Mouse (Mus musculus) intestine, embryonic 14.5 days (tissue): ENCODE data around the gene Cep89. TPM values are rescaled to one million over a fixed set of nuclear protein-coding genes. Genes with fewer than 3 reads are reported as not detected.
A peak's percentile ranks its signal among the peaks of the same experiment; 100 is the strongest.

Source experiments
- ATAC-seq: fragments of 200-750 bp; cut with Nextera tagmentation; replicated peaks from 2 replicates; pipeline ENCODE4 v1.8.0; 2017; ENCODE audit warnings: low read depth, moderate number of reproducible peaks, moderate TSS enrichment, moderate library complexity; ENCODE audit not compliant: low FRiP score, low TSS enrichment
- DNase-seq: peaks from one replicate; pipeline ENCODE4 v3.0.0-alpha.2; 2018; ENCODE audit warnings: low spot score
- H3K27ac ChIP-seq: fragments of 300-500 bp; sonication (generic); 2 replicates; pipeline ENCODE4 v1.5.1; 2014; ENCODE audit warnings: low read depth, mild to moderate bottlenecking, control low read depth
- H3K27me3 ChIP-seq: fragments of 300-500 bp; sonication (generic); replicated peaks from 2 replicates; pipeline ENCODE4 v1.6.1; 2014; ENCODE audit warnings: low read length, control low read depth; ENCODE audit not compliant: control insufficient read depth, insufficient read depth
- H3K36me3 ChIP-seq: fragments of 300-500 bp; sonication (generic); 2 replicates; pipeline ENCODE4 v1.6.1; 2014; ENCODE audit warnings: low read length, control low read depth; ENCODE audit not compliant: control insufficient read depth, insufficient read depth
- H3K4me1 ChIP-seq: fragments of 300-500 bp; sonication (generic); replicated peaks from 2 replicates; pipeline ENCODE4 v1.6.1; 2014; ENCODE audit warnings: low read length, control low read depth, mixed read lengths; ENCODE audit not compliant: control insufficient read depth, insufficient read depth
- H3K4me2 ChIP-seq: fragments of 300-500 bp; sonication (generic); 2 replicates; pipeline ENCODE4 v1.6.1; 2014; ENCODE audit warnings: low read length
- H3K4me3 ChIP-seq: fragments of 300-500 bp; sonication (generic); 2 replicates; pipeline ENCODE4 v1.5.1; 2014; ENCODE audit warnings: low read depth, low read length, control low read depth, mixed read lengths
- H3K9ac ChIP-seq: fragments of 300-500 bp; sonication (generic); 2 replicates; pipeline ENCODE4 v1.6.1; 2014; ENCODE audit warnings: mild to moderate bottlenecking, low read length
- H3K9me3 ChIP-seq: fragments of 300-500 bp; sonication (generic); 2 replicates; pipeline ENCODE4 v1.6.1; 2016; ENCODE audit warnings: low read length, control low read depth; ENCODE audit not compliant: control insufficient read depth
- WGBS: fragments of 180-500 bp; shearing (Covaris S2); extraction: QIAGEN DNeasy Blood & Tissue Kit; methylation state at CpG from one replicate; pipeline ENCODE4 v1.1.7; 2014; 5-methylcytosine and 5-hydroxymethylcytosine counted together
- polyA plus RNA-seq: library from polyadenylated mRNA; unstranded; fragments of >200 nt; fragmentation: Nextera tagmentation; extraction: Ambion mirVana; gene quantifications from 2 replicates; pipeline ENCODE4 v1.2.1, GENCODE M21; 2014

The Cep89 gene
- polyA plus RNA-seq, 1 experiment from 2014 or later = 42.4 TPM

DNA sequence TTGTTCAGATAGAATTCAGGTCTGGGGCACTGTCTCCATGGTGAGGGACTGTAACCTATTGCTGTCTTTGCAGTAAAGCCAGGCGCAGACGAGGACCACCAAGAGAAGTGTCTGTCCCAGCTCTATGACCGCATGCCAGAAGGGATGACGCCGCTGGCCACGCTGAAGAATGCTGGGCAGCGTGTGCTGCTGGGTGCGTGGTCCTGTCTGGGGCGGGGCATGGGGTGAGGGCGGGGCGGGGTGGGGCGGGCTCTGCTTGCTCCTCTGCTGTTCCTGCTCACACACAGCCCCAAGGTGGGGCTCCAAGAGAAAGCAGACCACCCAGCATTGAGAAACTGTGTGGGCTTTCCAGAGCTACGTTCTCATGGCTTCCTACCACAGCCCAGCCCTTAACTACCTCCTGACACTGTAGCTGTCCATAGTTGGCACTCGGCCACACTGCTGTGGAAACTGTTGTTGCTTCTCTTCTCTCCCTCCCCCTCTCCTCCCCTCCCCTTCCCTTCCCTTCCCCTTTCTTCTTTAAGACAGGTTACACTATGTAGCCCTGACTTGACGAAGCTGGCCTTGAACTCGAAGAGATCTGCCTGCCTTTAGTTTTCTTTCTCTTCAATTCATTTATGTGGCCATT lies 17.2 kb upstream of the Cep89 start:
- H3K4me2 ChIP-seq = peak overlapping the region; percentile 13; the same call in 1 of the 2 replicates
- DNase-seq (no peak), ATAC-seq (peak; percentile 26; the same call in 1 of the 2 replicates)
- no peaks in the 10 kb centered on the region; the same call in 1 of the 2 replicates for H3K4me1 ChIP-seq
- H3K9me3 ChIP-seq = no peaks in the 10 kb centered on the region
- WGBS = 36% methylated on average over 16 of the region's 16 CpGs
- H3K9ac ChIP-seq = no peak overlapping the region
- no peak overlapping the region for H3K4me3 ChIP-seq
- H3K27me3 ChIP-seq = no peaks in the 10 kb centered on the region
- H3K36me3 ChIP-seq = no peaks in the 10 kb centered on the region; the same call in none of the 2 replicates
- no peak overlapping the region for H3K27ac ChIP-seq

DNA sequence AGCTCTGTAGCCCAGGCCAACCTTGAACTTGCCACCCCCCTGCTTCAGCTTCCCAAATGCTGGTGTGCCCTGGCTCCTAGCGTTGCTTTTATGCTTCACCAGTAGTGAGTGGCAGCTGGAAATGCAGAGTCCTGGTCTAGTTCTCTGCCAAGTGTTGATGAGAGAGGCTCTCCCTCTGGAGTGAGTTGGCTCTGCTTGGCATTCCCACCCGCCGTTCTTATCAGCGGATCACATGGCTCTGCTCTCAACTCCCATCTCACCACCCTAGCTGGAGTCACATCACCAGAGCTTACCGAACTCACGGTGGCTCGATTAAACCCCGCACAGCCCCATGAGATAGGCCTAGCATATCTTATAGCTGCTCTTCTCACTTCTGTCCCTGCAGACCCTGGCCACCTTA lies 16.5 kb upstream of the Cep89 start:
- 94% methylated on average over 8 of the region's 8 CpGs for WGBS
- H3K4me2 ChIP-seq = no peak overlapping the region
- no peak overlapping the region for H3K27ac ChIP-seq
- H3K9ac ChIP-seq = no peak overlapping the region
- no peak overlapping the region for H3K4me3 ChIP-seq
- DNase-seq (no peak), ATAC-seq (no peak)
- no peaks in the 10 kb centered on the region for H3K27me3 ChIP-seq
- H3K36me3 ChIP-seq = no peaks in the 10 kb centered on the region; the same call in none of the 2 replicates
- H3K4me1 ChIP-seq = no peaks in the 10 kb centered on the region; the same call in 1 of the 2 replicates
- no peaks in the 10 kb centered on the region for H3K9me3 ChIP-seq

DNA sequence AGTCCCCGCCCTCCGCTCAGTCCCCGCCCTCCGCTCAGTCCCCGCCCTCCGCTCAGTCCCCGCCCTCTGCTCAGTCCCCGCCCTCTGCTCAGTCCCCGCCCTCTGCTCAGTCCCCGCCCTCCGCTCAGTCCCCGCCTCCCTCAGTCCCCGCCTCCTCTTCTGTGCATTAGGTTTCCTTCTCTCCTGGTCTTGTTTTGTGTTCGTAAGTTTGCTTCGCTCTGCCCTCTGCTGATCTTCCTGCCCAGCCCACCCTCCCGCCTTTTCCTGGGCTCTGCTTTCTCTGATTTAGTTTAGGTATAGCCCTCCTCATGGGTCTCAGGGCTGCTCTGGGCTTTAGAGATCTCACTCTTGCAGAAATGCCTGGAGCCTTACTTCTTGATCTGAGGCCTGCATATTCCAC lies 15.0 kb upstream of the Cep89 start:
- no peak overlapping the region for H3K9ac ChIP-seq
- no peak overlapping the region for H3K4me2 ChIP-seq
- ATAC-seq (no peak), DNase-seq (no peak)
- no peaks in the 10 kb centered on the region for H3K9me3 ChIP-seq
- H3K4me3 ChIP-seq = no peak overlapping the region
- no peaks in the 10 kb centered on the region; the same call in none of the 2 replicates for H3K36me3 ChIP-seq
- WGBS = 61% methylated on average over 14 of the region's 16 CpGs
- no peaks in the 10 kb centered on the region; the same call in 1 of the 2 replicates for H3K4me1 ChIP-seq
- H3K27ac ChIP-seq = no peak overlapping the region
- no peaks in the 10 kb centered on the region for H3K27me3 ChIP-seq

DNA sequence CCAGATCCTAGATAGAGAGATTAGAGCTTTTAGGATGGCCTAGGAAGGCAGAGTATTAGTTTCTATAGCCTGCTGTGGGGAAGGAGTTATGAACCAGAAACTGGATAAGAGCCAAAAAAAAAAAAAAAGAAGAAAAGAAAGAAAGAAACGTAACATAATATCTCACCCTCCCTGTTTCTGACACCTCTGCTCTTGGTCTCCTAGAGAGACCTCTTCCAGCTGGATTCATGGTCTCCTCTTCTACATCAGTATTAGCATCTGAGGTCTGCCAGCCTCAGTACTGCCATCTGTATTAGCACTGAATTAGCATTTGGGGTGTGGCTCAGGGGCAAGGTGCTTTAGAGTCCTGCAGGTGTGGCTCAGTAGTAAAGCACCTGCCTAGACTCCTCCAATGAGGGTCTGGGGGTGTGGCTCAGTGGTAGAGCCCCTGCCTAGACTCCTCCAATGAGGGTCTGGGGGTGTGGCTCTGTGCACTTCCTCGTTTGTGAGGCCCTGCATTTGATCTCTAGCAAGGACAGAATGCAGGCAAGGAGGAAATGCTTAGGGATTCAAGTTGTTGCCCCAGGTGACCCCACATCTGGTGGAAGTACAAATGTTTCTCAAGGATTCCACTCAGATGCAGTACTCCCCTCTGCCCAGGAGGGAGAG lies 14.0 kb upstream of the Cep89 start:
- no peaks in the 10 kb centered on the region; the same call in 1 of the 2 replicates for H3K4me1 ChIP-seq
- no peak overlapping the region for H3K4me3 ChIP-seq
- DNase-seq = no peak
- no peaks in the 10 kb centered on the region for H3K9me3 ChIP-seq
- H3K27ac ChIP-seq = no peak overlapping the region
- H3K36me3 ChIP-seq = no peaks in the 10 kb centered on the region; the same call in none of the 2 replicates
- ATAC-seq = peak; percentile 83
- H3K4me2 ChIP-seq = no peak overlapping the region
- H3K9ac ChIP-seq = no peak overlapping the region
- no peaks in the 10 kb centered on the region for H3K27me3 ChIP-seq
- 32% methylated on average over 2 of the region's 2 CpGs for WGBS

- H3K4me3 ChIP-seq = no peak overlapping the region
- no peak overlapping the region for H3K4me2 ChIP-seq
- WGBS = 65% methylated on average over 6 of the region's 6 CpGs
- H3K36me3 ChIP-seq = no peaks in the 10 kb centered on the region; the same call in 1 of the 2 replicates
- ATAC-seq = no peak
- no peaks in the 10 kb centered on the region for H3K4me1 ChIP-seq
- no peak for DNase-seq
- no peaks in the 10 kb centered on the region for H3K27me3 ChIP-seq
- no peaks in the 10 kb centered on the region for H3K9me3 ChIP-seq
- no peak overlapping the region for H3K9ac ChIP-seq
- H3K27ac ChIP-seq = no peak overlapping the region
Measured at GRCm38 (mm10) chr7:35386525-35386952, 10.3 kb upstream of the Cep89 start.

- Histone ChIP-seq H3K27me3 (no peaks in the 10 kb centered on the region), H3K36me3 (peaks cover 6% of the 10 kb centered on the region; the same call in 1 of the 2 replicates), H3K27ac (no peak overlapping the region), H3K4me1 (0 out of 2 replicates have a peak, but pooled peaks cover 3% of the 10 kb centered on the region), H3K9ac (no peak overlapping the region), H3K4me2 (no peak overlapping the region), H3K9me3 (no peaks in the 10 kb centered on the region), H3K4me3 (no peak overlapping the region)
- 46% methylated on average over 6 of the region's 6 CpGs for WGBS
- 0 out of 2 replicates have a peak, but pooled peaks have one; percentile 18 for ATAC-seq
- no peak for DNase-seq
Measured at GRCm38 (mm10) chr7:35388694-35389093, 8.1 kb upstream of the Cep89 start.

DNA sequence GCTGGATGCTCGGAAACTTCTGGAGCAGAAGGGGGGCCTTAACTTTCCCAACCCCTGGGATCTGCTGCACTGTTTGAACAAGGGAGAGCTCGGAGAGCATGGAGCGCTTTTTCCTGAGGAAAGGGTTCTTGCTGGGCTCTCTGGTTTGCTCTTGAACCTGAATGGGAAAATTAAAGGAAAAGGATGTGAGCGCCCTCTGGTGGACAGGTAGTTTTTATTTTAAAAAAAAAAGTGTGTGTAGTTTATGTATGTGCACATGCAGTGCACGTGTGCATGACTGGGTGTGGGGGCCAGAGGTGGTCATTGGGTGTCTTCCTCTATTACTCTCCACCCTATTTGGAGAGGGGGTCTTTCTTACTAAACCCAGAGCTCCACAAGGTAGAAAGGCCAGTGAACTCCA lies 3.9 kb upstream of the Cep89 start:
- H3K9me3 ChIP-seq = no peaks in the 10 kb centered on the region
- H3K27me3 ChIP-seq = no peaks in the 10 kb centered on the region
- ATAC-seq (no peak), DNase-seq (peak; percentile 73)
- no peak overlapping the region for H3K9ac ChIP-seq
- H3K36me3 ChIP-seq = peaks cover 13% of the 10 kb centered on the region; the same call in 1 of the 2 replicates
- H3K4me2 ChIP-seq = no peak overlapping the region
- WGBS = 58% methylated on average over 5 of the region's 5 CpGs
- H3K4me1 ChIP-seq = peaks cover 15% of the 10 kb centered on the region
- no peak overlapping the region for H3K27ac ChIP-seq
- no peak overlapping the region for H3K4me3 ChIP-seq

DNA sequence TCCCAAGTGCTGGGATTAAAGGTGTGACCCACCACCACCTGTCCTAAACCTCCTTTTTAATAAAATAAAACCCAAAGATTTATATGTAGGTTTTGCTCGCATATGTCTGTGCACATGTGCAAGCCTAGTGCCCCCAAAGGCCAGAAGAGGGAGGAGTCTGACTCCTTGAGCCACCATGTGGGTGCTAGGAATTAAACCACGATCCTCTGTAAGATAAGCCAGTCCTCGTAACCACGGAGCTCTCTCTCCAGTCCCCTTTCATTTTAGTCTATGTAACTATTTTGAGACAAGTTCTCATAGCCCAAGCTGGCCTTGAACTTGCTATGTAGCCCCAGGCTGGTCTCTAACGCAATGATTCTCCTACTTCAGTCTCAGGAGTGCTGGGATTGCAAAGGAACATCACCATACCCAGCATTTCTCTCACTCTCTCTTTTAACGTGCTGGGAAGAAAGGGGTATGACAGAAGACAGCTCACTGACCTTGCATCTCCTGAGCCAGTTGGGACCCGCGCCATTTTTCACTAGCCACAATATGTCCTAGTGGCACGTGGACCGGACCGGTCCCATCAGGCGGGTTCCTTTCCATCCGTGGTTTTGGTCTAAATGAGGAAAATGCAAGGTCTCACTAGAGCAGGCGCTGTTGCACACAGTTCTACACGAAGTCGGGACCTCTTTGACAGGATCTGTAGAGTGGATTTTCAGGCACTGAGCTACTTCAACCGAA lies 940 bp upstream of the Cep89 start:
- Histone ChIP-seq H3K9me3 (no peaks in the 10 kb centered on the region), H3K9ac (peak overlapping the region; percentile 31), H3K27ac (no peak overlapping the region; the same call in 1 of the 2 replicates), H3K4me1 (peaks cover 18% of the 10 kb centered on the region), H3K4me2 (peak overlapping the region; percentile 87), H3K36me3 (peaks cover 34% of the 10 kb centered on the region), H3K27me3 (no peaks in the 10 kb centered on the region), H3K4me3 (peak overlapping the region; percentile 65)
- 11% methylated on average over 17 of the region's 17 CpGs for WGBS
- DNase-seq (peak; percentile 69), ATAC-seq (0 out of 2 replicates have a peak, but pooled peaks have one; percentile 2)
